Mouse (Mus musculus): ENCODE measurements around the gene Creb3l2. TPM values are rescaled to one million over a fixed set of nuclear protein-coding genes. Genes with fewer than 3 reads are reported as not detected.

Creb3l2 gene
- total RNA-seq, 2 experiments from 2014 or later: 6.1 to 8.1 TPM

GRCm38 (mm10) chr6:37338055-37338454 lies 103.9 kb downstream of the Creb3l2 start:
- intact Hi-C loops (cut with DNase I): no loop called here

GRCm38 (mm10) chr6:37336831-37337260 lies 105.1 kb downstream of the Creb3l2 start:
- no peak for DNase-seq (ENCODE audit: low spot score in 2 of 2)
- intact Hi-C loops (cut with DNase I): no loop called here

More at GRCm38 (mm10) chr6:37338055-37338454, 103.9 kb downstream of the Creb3l2 start:
- no peak for DNase-seq (ENCODE audit: low spot score in 2 of 2)

- intact Hi-C loops (cut with DNase I): no loop called here
- no peak for DNase-seq (ENCODE audit: low spot score in 2 of 2)
These were observed 105.6 kb downstream of the Creb3l2 start for GRCm38 (mm10) chr6:37336381-37336780.

GRCm38 (mm10) chr6:37332846-37333245 lies 109.1 kb downstream of the Creb3l2 start:
- intact Hi-C loops (cut with DNase I): no loop called here
- no peak for DNase-seq (ENCODE audit: low spot score in 2 of 2)

GRCm38 (mm10) chr6:37329901-37330864 lies 111.8 kb downstream of the Creb3l2 start:
- DNase-seq (ENCODE audit: low spot score in 2 of 2): no peak
- intact Hi-C loops (cut with DNase I): no loop called here

- intact Hi-C loops (cut with DNase I): no loop called here
- DNase-seq (ENCODE audit: low spot score in 2 of 2): no peak
These were observed 112.6 kb downstream of the Creb3l2 start for GRCm38 (mm10) chr6:37329376-37329775.

GRCm38 (mm10) chr6:37328671-37329070 lies 113.3 kb downstream of the Creb3l2 start:
- intact Hi-C loops (cut with DNase I): no loop called here
- DNase-seq (ENCODE audit: low spot score in 2 of 2): no peak

- DNase-seq (ENCODE audit: low spot score in 2 of 2): no peak
- intact Hi-C loops (cut with DNase I): no loop called here
These were observed 114.4 kb downstream of the Creb3l2 start for GRCm38 (mm10) chr6:37327519-37327918.

GRCm38 (mm10) chr6:37326603-37326955 lies 115.4 kb downstream of the Creb3l2 start:
- intact Hi-C loops (cut with DNase I): no loop called here
- DNase-seq (ENCODE audit: low spot score in 2 of 2): no peak

- intact Hi-C loops (cut with DNase I): no loop called here
- DNase-seq (ENCODE audit: low spot score in 2 of 2): no peak
These were observed 115.9 kb downstream of the Creb3l2 start for GRCm38 (mm10) chr6:37325906-37326602.

GRCm38 (mm10) chr6:37325076-37325475 lies 116.9 kb downstream of the Creb3l2 start:
- intact Hi-C loops (cut with DNase I): no loop called here
- DNase-seq (ENCODE audit: low spot score in 2 of 2): no peak

- DNase-seq (ENCODE audit: low spot score in 2 of 2): no peak
- intact Hi-C loops (cut with DNase I): no loop called here
These were observed 119.3 kb downstream of the Creb3l2 start for GRCm38 (mm10) chr6:37322641-37323040.

- intact Hi-C loops (cut with DNase I): no loop called here
These were observed 119.9 kb downstream of the Creb3l2 start for GRCm38 (mm10) chr6:37322088-37322487.

GRCm38 (mm10) chr6:37317904-37318303 lies 124.0 kb downstream of the Creb3l2 start:
- DNase-seq (ENCODE audit: low spot score in 2 of 2): no peak
- intact Hi-C loops (cut with DNase I): no loop called here

More at GRCm38 (mm10) chr6:37322088-37322487, 119.9 kb downstream of the Creb3l2 start:
- peak; percentile 63 to 67 for DNase-seq (ENCODE audit: low spot score in 2 of 2)

- DNase-seq (ENCODE audit: low spot score in 2 of 2): no peak
- intact Hi-C loops (cut with DNase I): no loop called here
These were observed 126.5 kb downstream of the Creb3l2 start for GRCm38 (mm10) chr6:37315440-37315839.

- DNase-seq (ENCODE audit: low spot score in 2 of 2): no peak
- intact Hi-C loops (cut with DNase I): no loop called here
These were observed 131.3 kb downstream of the Creb3l2 start for GRCm38 (mm10) chr6:37310601-37311000.

- DNase-seq (ENCODE audit: low spot score in 2 of 2): no peak
- intact Hi-C loops (cut with DNase I): no loop called here
These were observed 135.3 kb downstream of the Creb3l2 start for GRCm38 (mm10) chr6:37306616-37307015.

- intact Hi-C loops (cut with DNase I): no loop called here
- peak; percentile 31 to 38 for DNase-seq (ENCODE audit: low spot score in 2 of 2)
These were observed 141.5 kb downstream of the Creb3l2 start for GRCm38 (mm10) chr6:37300492-37300891.

- intact Hi-C loops (cut with DNase I): loop anchor here (5.0 kb wide), 4 partner anchors 53 to 202 kb away; no protein-coding TSS in a partner anchor
- DNase-seq (ENCODE audit: low spot score in 2 of 2): peak; percentile 88 to 90
These were observed 142.2 kb downstream of the Creb3l2 start, which contains the start of gene Dgki for GRCm38 (mm10) chr6:37299562-37300390. Gene Dgki (minus strand): TSS chr6:37300184.
